Mouse (Mus musculus) spleen, adult 2 months (tissue): Measurements from ENCODE around the gene Elfn1. TPM values are rescaled to one million over a fixed set of nuclear protein-coding genes. Genes with fewer than 3 reads are reported as not detected.

Source experiments
- DNase-seq, 2 experiments: peaks; one replicate each; pipeline versions ENCODE4 v3.0.0 to v3.0.0-alpha.2; 2012 to 2021; ENCODE audit warnings: low spot score in 2 of 2, low read depth in 1 of 2
- H3K27ac ChIP-seq: fragments of 200-500 bp; 2 replicates; pipeline ENCODE4 v1.5.1; 2012; ENCODE audit warnings: low read length, inconsistent platforms; ENCODE audit not compliant: insufficient read depth
- H3K27me3 ChIP-seq: fragments of 200-500 bp; 2 replicates; pipeline ENCODE4 v1.6.1; 2012; ENCODE audit warnings: mild to moderate bottlenecking, moderate library complexity, low read length, inconsistent platforms; ENCODE audit not compliant: control insufficient read depth, insufficient read depth
- H3K36me3 ChIP-seq: fragments of 200-500 bp; 2 replicates; pipeline ENCODE4 v1.6.1; 2012; ENCODE audit warnings: mild to moderate bottlenecking, low read length, inconsistent platforms; ENCODE audit not compliant: control insufficient read depth, insufficient read depth
- H3K4me1 ChIP-seq: fragments of 200-500 bp; 2 replicates; pipeline ENCODE4 v1.6.1; 2011; ENCODE audit warnings: inconsistent platforms; ENCODE audit not compliant: control insufficient read depth, insufficient read depth, insufficient read length
- H3K4me3 ChIP-seq: fragments of 200-500 bp; 2 replicates; pipeline ENCODE4 v1.5.1; 2011; ENCODE audit warnings: mild to moderate bottlenecking, inconsistent platforms; ENCODE audit not compliant: insufficient read depth, insufficient read length; ENCODE audit errors: extremely low read depth
- CTCF ChIP-seq: fragments of 200-500 bp; IDR thresholded peaks from 2 replicates; pipeline ENCODE4 v1.5.1; 2011; ENCODE audit warnings: mild to moderate bottlenecking, inconsistent platforms; ENCODE audit not compliant: insufficient read depth, insufficient read length, insufficient replicate concordance; ENCODE audit errors: extremely low read depth
- POLR2A ChIP-seq: fragments of 200-500 bp; IDR thresholded peaks from 2 replicates; pipeline ENCODE4 v1.6.1; 2011; ENCODE audit warnings: low read depth, low read length, inconsistent platforms
- WGBS: fragments of 180-500 bp; shearing (Covaris S2); methylation state at CpG from one replicate; pipeline ENCODE4 v1.1.7; 2018; 5-methylcytosine and 5-hydroxymethylcytosine counted together
- polyA plus RNA-seq: library from polyadenylated mRNA; depleted of rRNA; stranded (reverse); fragments of >200 nt; gene quantifications from 2 replicates; pipeline ENCODE4 v1.2.3, GENCODE M21; 2012

The Elfn1 gene
- polyA plus RNA-seq, 1 experiment: 0.40 TPM

DNA sequence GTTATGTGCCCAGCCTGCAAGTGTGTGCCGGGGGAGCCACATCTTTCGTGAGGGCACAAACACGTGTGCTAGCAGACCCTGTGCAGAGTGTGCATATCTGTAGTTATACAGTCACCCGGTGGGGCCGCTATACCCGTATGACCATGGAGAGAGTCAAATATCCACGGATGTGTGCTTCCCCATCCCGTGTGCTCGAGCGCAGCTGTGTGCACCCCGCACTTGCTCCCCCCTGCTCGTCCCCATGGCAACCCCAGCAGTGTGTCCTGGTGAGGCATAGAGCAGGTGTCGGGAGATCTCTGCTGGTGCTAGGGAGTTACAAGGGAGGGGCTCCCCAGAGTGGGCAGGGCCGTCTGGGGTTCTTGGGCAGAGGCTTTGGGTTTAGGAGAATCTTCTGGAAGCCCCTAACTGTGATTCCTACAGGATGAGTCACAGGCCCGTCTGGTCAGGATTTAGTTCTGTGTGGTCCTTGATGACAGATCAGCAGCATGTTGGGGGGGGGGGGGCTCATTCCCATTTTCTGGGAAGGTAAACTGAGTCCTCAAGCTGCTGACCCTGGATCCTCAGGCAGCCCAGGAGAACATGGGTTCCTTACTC is 24.3 kb downstream of the Elfn1 start:
- no peak overlapping the region for H3K27ac ChIP-seq
- H3K4me1 ChIP-seq: peaks cover 15% of the 10 kb centered on the region; the same call in 1 of the 2 replicates
- no peak overlapping the region for H3K4me3 ChIP-seq
- DNase-seq: no peak
- no peaks in the 10 kb centered on the region for H3K27me3 ChIP-seq
- WGBS: 30% methylated on average over 15 of the region's 15 CpGs
- TF ChIP-seq CTCF (no peak), POLR2A (no peak)
- H3K36me3 ChIP-seq: no peaks in the 10 kb centered on the region

DNA sequence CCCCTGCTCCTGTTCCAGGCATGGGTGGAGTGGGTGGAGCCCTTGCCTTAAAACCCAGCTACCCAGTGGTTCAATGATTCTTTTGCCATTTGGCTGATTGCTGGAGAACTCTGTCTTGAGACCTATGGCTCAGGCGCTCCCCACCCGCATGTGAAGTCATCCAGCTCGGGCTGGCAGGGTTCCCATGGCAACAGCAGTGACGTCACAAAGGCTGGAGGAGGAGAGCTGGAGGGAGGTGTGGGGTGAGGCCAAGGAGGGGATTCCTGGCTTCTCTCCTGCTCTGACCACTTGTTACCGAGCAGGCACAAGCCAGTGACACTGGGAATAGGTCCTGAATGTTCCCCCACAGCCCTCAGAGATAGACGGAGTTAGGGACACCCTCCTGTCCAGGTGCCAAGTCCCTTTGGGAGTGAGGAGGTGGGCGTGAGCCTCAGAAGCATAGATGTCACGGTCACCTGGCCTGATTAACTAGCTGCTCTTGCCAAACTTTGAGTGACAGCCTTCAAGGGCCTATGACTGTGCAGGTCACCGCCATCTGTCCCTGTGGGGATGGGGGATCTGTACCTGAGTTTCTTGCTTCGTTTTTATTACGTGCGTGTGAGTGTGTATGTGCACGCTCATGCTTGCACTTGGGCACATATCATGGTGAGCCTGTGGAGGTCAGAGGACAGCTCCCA is 25.0 kb downstream of the Elfn1 start:
- WGBS: 50% methylated on average over 13 of the region's 13 CpGs
- Histone ChIP-seq H3K4me3 (no peak overlapping the region), H3K27ac (no peak overlapping the region), H3K36me3 (no peaks in the 10 kb centered on the region), H3K27me3 (no peaks in the 10 kb centered on the region), H3K4me1 (peaks cover 15% of the 10 kb centered on the region; the same call in 1 of the 2 replicates)
- TF ChIP-seq CTCF (no peak), POLR2A (no peak)
- peak; percentile 21 to 29 for DNase-seq

DNA sequence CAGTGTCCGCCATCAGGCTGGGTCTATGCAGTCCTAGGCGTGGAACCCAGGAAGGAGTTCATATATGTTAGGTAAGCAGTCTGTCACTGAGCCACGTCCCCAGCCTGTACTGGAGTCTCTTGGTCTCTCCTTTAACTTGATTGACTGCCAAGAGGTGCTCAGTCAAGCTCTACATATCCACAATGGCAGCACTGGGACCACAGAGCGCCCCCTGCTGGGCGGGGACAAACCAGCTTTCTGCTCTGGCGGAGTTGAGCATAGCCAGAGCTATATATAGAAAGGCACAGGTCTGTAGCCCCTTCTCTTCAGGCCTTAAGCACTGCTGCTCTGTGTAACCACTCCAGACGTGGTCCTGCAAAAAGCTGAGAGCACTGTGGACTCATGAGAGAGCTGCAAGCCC is 25.7 kb downstream of the Elfn1 start:
- WGBS: 43% methylated on average over 7 of the region's 7 CpGs
- Histone ChIP-seq H3K36me3 (no peaks in the 10 kb centered on the region), H3K4me3 (no peak overlapping the region), H3K27me3 (no peaks in the 10 kb centered on the region), H3K27ac (no peak overlapping the region), H3K4me1 (peaks cover 15% of the 10 kb centered on the region; the same call in 1 of the 2 replicates)
- TF ChIP-seq CTCF (peak; percentile 55; the same call in 1 of the 2 replicates), POLR2A (no peak)
- peak in 1 of 2 experiments; percentile 34 for DNase-seq

DNA sequence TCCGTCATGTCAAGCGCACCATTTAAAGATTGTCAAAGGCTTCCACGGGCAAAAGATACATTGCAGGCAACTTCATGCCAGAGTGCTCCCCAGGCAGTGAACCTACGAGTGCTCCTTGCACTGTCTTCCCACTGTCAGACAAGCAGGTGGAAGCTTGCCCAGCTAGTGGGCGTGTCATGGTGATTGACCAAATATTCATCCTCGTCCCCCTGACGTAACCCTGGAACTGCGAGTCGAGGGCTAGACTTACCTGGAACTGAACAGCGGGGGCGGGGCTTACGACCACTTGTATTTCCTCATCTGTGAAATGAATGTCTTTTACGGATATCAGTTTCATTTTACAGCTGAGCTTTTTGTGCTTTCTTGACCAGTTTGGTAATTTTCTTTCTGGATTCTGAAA is 28.7 kb downstream of the Elfn1 start:
- no peak overlapping the region for H3K4me3 ChIP-seq

DNA sequence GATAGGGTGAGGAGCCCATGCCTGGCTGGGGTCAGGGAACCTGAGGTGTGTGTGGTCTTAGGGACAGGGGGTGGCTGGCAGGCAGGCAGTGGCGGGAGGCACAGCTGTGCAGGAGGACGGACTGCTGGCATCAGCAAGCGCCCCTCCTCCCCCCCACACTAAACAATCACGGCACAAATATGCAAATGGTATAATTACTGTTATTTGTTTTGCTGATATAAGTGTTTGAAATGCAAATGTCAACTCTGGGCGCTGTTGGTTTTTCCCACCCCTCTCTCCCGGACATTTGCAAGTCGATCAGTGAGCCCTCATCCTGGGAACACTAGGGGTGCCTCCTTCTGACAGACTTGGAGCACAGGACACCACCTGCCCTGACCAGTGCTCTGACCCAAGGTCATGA is 37.0 kb downstream of the Elfn1 start:
- Histone ChIP-seq H3K27me3 (no peaks in the 10 kb centered on the region), H3K36me3 (no peaks in the 10 kb centered on the region), H3K4me3 (no peak overlapping the region), H3K27ac (no peak overlapping the region), H3K4me1 (no peaks in the 10 kb centered on the region)
- DNase-seq: no peak
- 64% methylated on average over 7 of the region's 7 CpGs for WGBS
- TF ChIP-seq CTCF (no peak), POLR2A (no peak)

More for the DNA sequence above, 28.7 kb downstream of the Elfn1 start:
- no peak for DNase-seq
- Histone ChIP-seq H3K36me3 (no peaks in the 10 kb centered on the region), H3K4me1 (peaks cover 10% of the 10 kb centered on the region; the same call in 1 of the 2 replicates), H3K27ac (no peak overlapping the region), H3K27me3 (no peaks in the 10 kb centered on the region)
- 46% methylated on average over 13 of the region's 13 CpGs for WGBS
- TF ChIP-seq CTCF: no peak
- TF ChIP-seq POLR2A: no peak

DNA sequence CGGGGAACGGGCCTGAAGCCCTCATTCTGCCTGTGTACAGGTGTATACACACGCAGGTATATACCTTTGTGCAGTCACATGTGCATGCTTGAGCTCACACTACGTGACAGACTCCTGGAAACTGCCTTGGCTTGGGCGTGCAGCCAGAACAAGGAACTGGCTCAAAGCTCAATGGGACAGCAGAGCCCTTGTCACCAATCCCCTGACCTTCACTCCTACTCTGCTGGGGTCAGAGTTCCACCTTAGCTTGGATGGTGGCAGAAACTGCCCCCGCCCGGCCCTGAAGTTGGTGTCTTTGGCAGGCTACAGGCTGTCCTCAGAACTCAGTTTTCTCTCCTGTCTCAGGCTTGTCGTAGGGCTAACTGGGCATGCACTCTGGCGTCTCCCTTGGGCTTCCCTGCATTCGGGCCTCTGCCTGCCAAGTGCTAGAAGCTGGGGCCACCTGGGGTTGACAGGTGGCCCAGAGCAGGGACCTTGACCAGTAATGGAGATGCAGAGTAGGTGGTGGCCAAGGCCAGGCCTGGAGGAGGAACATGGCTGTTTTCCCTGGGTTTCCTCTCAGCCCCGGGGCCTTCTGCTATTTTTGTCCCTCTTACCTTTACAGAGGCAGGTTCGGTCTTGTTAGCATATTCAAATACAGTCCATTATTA is 38.1 kb downstream of the Elfn1 start:
- Histone ChIP-seq H3K4me3 (no peak overlapping the region), H3K27ac (no peak overlapping the region), H3K4me1 (no peaks in the 10 kb centered on the region), H3K27me3 (no peaks in the 10 kb centered on the region), H3K36me3 (no peaks in the 10 kb centered on the region)
- WGBS: 76% methylated on average over 12 of the region's 12 CpGs
- TF ChIP-seq POLR2A (no peak), CTCF (no peak)
- DNase-seq: no peak
